Mouse (Mus musculus) kidney, adult 9 months (tissue): Measurements from ENCODE around the gene Tuba1b.

ENCODE experiments used
- DNase-seq: peaks from one replicate; pipeline ENCODE4 v3.0.0; 2022

Tuba1b gene

GRCm38 (mm10) chr15:98884106-98884505, 50.3 kb downstream of the Tuba1b start:
- DNase-seq, result peak; percentile 64

- peak; percentile 92 for DNase-seq
Measured at GRCm38 (mm10) chr15:98883661-98884060, 50.7 kb downstream of the Tuba1b start.

GRCm38 (mm10) chr15:98881656-98882008, 52.7 kb downstream of the Tuba1b start:
- no peak for DNase-seq
